Mouse (Mus musculus): ENCODE data around the gene Atcay.

GRCm38 (mm10) chr10:81236471-81237268 is 6.0 kb upstream of the Atcay start:
- TF ChIP-seq CTCF (IDR thresholded peaks at IDR 0.05; ENCODE audit: borderline replicate concordance, insufficient read depth, low read length) (no peak), POLR2A (IDR thresholded peaks at IDR 0.05; ENCODE audit: low read depth, low read length) (no peak)

Data from embryonic fibroblast, embryonic 13.5 days (primary cell).